Mouse (Mus musculus) testis, adult 2 months (tissue): Measurements from ENCODE around the gene Nkx2-1.

Experiments used
- CTCF ChIP-seq: fragments of 200-500 bp; IDR thresholded peaks from 2 replicates; pipeline ENCODE4 v1.5.1; 2012; ENCODE audit warnings: low read depth, mild to moderate bottlenecking, inconsistent platforms, low read length, moderate library complexity; ENCODE audit not compliant: control insufficient read depth, insufficient read depth, insufficient replicate concordance
- POLR2A ChIP-seq: fragments of 200-500 bp; IDR thresholded peaks from 2 replicates; pipeline ENCODE4 v1.6.1; 2012; ENCODE audit warnings: low read depth, mild to moderate bottlenecking, inconsistent platforms, low read length, moderate library complexity; ENCODE audit not compliant: control insufficient read depth

DNA sequence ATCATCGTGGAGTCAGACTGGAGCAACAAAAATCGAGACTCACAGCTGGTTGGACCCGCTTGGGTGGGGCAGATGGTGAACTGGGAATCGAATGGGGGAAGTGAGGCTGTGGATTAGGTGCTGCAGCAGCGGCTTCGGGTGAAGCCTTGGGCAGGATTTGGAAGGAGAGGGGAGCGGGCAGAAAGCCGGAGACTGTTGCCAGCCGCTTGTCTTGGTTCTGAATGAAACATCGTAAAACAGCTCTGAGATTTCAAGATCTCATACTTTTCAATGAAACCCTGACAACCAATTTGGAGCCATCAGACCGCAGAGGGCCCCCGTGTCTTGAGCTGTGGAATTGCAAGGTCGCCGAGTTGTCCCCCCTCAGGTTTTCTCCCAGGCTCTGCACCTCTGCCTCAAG, 12.5 kb downstream of the Nkx2-1 start:
- TF ChIP-seq CTCF: no peak
- TF ChIP-seq POLR2A: no peak
